Mouse (Mus musculus) thymus, adult 2 months (tissue): Measurements from ENCODE around the gene Slc35a1.

ENCODE experiments used
- CTCF ChIP-seq: fragments of 200-500 bp; IDR thresholded peaks from 2 replicates; pipeline ENCODE4 v1.5.1; 2012; ENCODE audit warnings: mild to moderate bottlenecking, control low read depth, low read length, moderate library complexity, borderline replicate concordance; ENCODE audit not compliant: control insufficient read depth, poor library complexity, insufficient read depth; ENCODE audit errors: extremely low read depth
- POLR2A ChIP-seq: fragments of 200-500 bp; IDR thresholded peaks from 2 replicates; pipeline ENCODE4 v1.6.1; 2012; ENCODE audit warnings: mild to moderate bottlenecking, low read length, control low read depth, moderate library complexity; ENCODE audit not compliant: control insufficient read depth, poor library complexity, insufficient read depth; ENCODE audit errors: extremely low read depth

DNA sequence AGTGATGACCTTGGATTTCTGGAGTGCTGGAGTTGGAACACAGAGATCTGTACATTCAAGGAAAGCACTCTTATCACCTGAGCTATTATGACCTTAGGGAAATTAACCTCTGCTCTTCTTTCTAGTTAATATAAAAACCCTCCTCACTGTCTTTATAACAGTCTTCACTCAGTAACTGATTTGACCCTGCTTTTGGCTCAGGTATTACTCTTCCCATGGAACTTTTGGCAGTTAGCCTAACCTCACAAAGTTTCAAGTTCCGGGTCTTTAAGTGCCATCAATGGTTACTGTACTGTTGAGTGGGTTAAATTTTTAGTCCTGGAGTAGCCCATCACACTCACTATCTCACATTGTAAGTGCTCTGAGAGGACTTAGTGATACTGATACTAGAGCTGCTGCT lies 57.3 kb downstream of the Slc35a1 start:
- TF ChIP-seq CTCF (no peak), POLR2A (no peak)
